Mouse (Mus musculus) Patski (cell line): ENCODE data around the gene Gm10842. TPM values are rescaled to one million over a fixed set of nuclear protein-coding genes. Genes with fewer than 3 reads are reported as not detected.

Experiments
- ATAC-seq: fragments of 100-300 bp; one replicate; pipeline ENCODE4 v1.8.0; 2021
- CTCF ChIA-PET: fragments of 350-600 bp; sonication (Branson Sonifier 250); formaldehyde crosslinking; loops from one replicate; lab custom pipeline; 2022; ENCODE audit warnings: inconsistent platforms; lab: Charles Lee
- POLR2A ChIA-PET: fragments of 350-600 bp; sonication (Branson Sonifier 250); formaldehyde crosslinking; loops from one replicate; lab custom pipeline; 2022; ENCODE audit warnings: antibody characterized with exemption, inconsistent platforms; lab: Charles Lee
- DNase-seq: peaks from one replicate; pipeline ENCODE4 v3.0.0-alpha.2; 2011; ENCODE audit warnings: low read depth, low spot score
- H3K27me3 ChIP-seq: fragments of 371-371 bp; one replicate; pipeline ENCODE4 v1.5.1; 2021
- CTCF ChIP-seq: fragments of 100-300 bp; IDR thresholded peaks from one replicate; pipeline ENCODE4 v1.5.1; 2021
- in situ Hi-C: fragments of 300-500 bp; cut with MboI; formaldehyde crosslinking; loops from 3 replicates; pipeline ENCODE4 v1.11.1; 2018; ENCODE audit warnings: low pct_unique_long_range_greater_than_20kb, mixed read lengths
- polyA plus RNA-seq: library from polyadenylated mRNA; unstranded; gene quantifications from one replicate; pipeline ENCODE4 v1.2.3, GENCODE M21; 2021

The Gm10842 gene
- polyA plus RNA-seq, 1 experiment from 2014 or later = not detected

GRCm38 (mm10) chr11:105178516-105178915 is 31.8 kb downstream of the Gm10842 start, which contains the start of gene Tlk2:
Gene Tlk2, plus strand, starts transcription at chr11:105178807.
- no peak for DNase-seq
- TF ChIP-seq CTCF = no peak
- ChIA-PET CTCF (interaction anchor here (1.7 kb wide), 1 partner anchor 33 kb away, joined by 3 read pairs; no protein-coding TSS in a partner anchor), POLR2A (interaction anchor here (0.6 kb wide), 1 partner anchor 142 kb away, joined by 3 read pairs; no protein-coding TSS in a partner anchor)
- ATAC-seq = no peak
- in situ Hi-C loops = no loop called here
- H3K27me3 ChIP-seq = no peaks in the 10 kb centered on the region

DNA sequence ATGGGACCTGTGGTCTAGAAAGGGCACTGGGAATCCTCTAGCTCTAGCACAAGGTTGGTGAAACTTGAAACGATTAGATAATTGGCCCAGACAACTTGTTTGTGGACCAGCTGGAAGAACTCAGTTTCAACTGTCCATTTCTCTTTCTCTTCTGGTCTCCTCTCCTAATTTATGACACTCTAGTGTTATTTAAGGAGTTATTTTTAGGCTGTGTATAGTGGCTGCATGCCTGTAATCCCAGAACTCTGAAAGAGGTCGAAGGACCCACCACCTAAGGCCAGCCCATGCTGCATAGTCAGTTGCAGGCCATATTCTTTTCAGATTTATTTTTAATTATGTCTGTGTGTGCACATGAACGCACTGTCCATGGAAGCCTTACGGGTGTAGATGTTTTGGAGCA is 32.8 kb downstream of the Gm10842 start:
- POLR2A ChIA-PET = no interaction called here
- in situ Hi-C loops = no loop called here
- no peak for TF ChIP-seq CTCF
- H3K27me3 ChIP-seq = no peaks in the 10 kb centered on the region
- no peak for DNase-seq
- ATAC-seq = no peak
- CTCF ChIA-PET = interaction anchor here (1.7 kb wide), 1 partner anchor 34 kb away, joined by 3 read pairs; no protein-coding TSS in a partner anchor

GRCm38 (mm10) chr11:105180471-105181091 is 33.9 kb downstream of the Gm10842 start:
- in situ Hi-C loops = no loop called here
- POLR2A ChIA-PET = no interaction called here
- ATAC-seq (peak; percentile 18), DNase-seq (no peak)
- no peak for TF ChIP-seq CTCF
- no peaks in the 10 kb centered on the region for H3K27me3 ChIP-seq
- CTCF ChIA-PET = no interaction called here

- H3K27me3 ChIP-seq = no peaks in the 10 kb centered on the region
- DNase-seq (peak; percentile 50), ATAC-seq (peak; percentile 90)
- no peak for TF ChIP-seq CTCF
- ChIA-PET POLR2A (interaction anchor here (1.5 kb wide), 1 partner anchor 54 kb away, joined by 5 read pairs; the partner anchor contains the start of gene Mettl2), CTCF (no interaction called here)
- in situ Hi-C loops = no loop called here
Measured at GRCm38 (mm10) chr11:105181126-105181637, 34.5 kb downstream of the Gm10842 start.

DNA sequence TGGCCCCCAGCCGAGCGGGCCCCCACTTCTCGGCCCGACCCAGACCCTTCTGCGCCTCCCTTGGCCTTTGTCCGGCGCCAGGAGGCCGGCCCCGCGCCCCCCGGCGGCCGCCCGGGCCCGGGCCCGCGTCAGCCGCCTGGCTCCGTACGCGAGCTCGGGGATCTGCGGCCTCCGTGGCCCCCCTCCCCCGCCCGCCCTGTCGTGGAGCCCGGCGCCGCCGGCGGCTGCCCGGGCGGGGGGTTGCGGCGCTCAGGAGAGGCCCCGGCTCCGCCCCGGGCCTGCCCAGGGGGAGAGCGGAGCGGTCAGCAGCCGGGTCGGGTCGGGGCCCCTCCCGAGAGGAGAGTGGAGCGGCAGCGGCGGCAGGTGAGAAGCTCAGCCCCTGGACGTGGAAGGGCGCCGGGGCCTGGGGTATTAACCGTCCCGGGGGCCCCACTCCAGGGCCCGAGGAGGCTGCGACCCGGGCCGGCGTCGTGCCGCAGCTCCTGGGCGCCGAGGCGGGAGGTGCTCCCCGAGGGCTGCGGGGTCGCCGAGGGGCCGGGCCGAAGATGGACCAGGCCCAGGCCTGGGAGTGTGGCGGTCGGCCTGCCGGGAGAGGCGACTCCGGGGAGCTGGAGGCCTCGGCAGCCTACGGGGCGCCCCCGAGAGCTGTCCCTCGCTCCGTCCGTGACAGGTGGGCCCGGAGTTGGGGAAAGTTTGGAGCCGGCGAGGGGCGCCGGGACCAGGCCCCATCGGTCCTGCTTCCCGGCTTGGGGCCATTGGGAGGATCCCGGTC is 35.2 kb downstream of the Gm10842 start:
- no peak for TF ChIP-seq CTCF
- CTCF ChIA-PET = no interaction called here

GRCm38 (mm10) chr11:105182461-105182855 is 35.8 kb downstream of the Gm10842 start:
- in situ Hi-C loops = no loop called here
- no peaks in the 10 kb centered on the region for H3K27me3 ChIP-seq
- DNase-seq = no peak
- ChIA-PET CTCF (no interaction called here), POLR2A (interaction anchor here (0.6 to 1.5 kb wide), 4 partner anchors 22 to 614 kb away, joined by 3 to 5 read pairs (median 4); partner anchors contain the start of gene Mettl2)
- TF ChIP-seq CTCF = no peak
- no peak for ATAC-seq

More for the DNA sequence above, 35.2 kb downstream of the Gm10842 start:
- POLR2A ChIA-PET = interaction anchor here (0.6 to 1.5 kb wide), 4 partner anchors 22 to 614 kb away, joined by 3 to 5 read pairs (median 4); partner anchors contain the start of gene Mettl2
- H3K27me3 ChIP-seq = no peaks in the 10 kb centered on the region
- peak; percentile 9 for ATAC-seq
- no peak for DNase-seq
- in situ Hi-C loops = no loop called here

DNA sequence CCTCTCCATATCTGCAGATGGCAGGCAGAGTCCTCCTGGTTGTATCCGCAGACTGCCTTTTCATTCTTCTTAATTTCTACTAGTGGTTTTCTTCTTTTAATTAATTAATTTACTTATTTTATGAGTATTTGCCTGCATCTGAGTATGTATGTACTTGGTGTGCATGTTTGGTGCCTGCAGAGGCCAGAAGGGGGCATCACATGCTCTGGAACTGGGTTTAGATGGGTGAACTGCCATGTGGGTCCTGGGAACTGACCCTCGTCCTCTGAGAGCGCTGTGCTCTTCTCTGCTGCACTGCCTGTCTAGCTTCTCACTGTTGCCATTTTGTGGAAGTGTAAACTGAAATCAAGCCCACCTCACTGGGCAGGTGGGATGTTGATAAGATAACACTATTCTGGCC is 38.0 kb downstream of the Gm10842 start:
- POLR2A ChIA-PET = no interaction called here
- no peaks in the 10 kb centered on the region for H3K27me3 ChIP-seq
- CTCF ChIA-PET = interaction anchor here (0.7 to 2.3 kb wide), 4 partner anchors 11 to 21 kb away, joined by 3 to 10 read pairs (median 4); no protein-coding TSS in a partner anchor
- peak; percentile 38 for TF ChIP-seq CTCF
- ATAC-seq (no peak), DNase-seq (no peak)
- in situ Hi-C loops = no loop called here

- in situ Hi-C loops = no loop called here
- CTCF ChIA-PET = no interaction called here
Measured at GRCm38 (mm10) chr11:105192186-105192585, 45.5 kb downstream of the Gm10842 start.

More at GRCm38 (mm10) chr11:105192186-105192585, 45.5 kb downstream of the Gm10842 start:
- DNase-seq (no peak), ATAC-seq (no peak)
- POLR2A ChIA-PET = no interaction called here
- no peaks in the 10 kb centered on the region for H3K27me3 ChIP-seq
- no peak for TF ChIP-seq CTCF

Other genes with a start within 250 kb of the Gm10842 start
- 0.22 TPM for gene Efcab3, start 83.3 kb upstream of the Gm10842 start, polyA plus RNA-seq
- gene Mettl2, start 20.5 kb upstream of the Gm10842 start, polyA plus RNA-seq = 27.1 TPM
- 66.1 TPM for gene Tlk2, start 31.9 kb downstream of the Gm10842 start, polyA plus RNA-seq
- 0.09 TPM for gene Mrc2, start 145.8 kb downstream of the Gm10842 start, polyA plus RNA-seq